Mouse (Mus musculus) lung, adult 18-20 months (tissue): Measurements from ENCODE around the gene Sytl3.

Experiments
- DNase-seq, 2 experiments: peaks; one replicate each; pipeline ENCODE4 v3.0.0; 2022; ENCODE audit warnings: mixed read lengths in 2 of 2

Sytl3 gene

DNA sequence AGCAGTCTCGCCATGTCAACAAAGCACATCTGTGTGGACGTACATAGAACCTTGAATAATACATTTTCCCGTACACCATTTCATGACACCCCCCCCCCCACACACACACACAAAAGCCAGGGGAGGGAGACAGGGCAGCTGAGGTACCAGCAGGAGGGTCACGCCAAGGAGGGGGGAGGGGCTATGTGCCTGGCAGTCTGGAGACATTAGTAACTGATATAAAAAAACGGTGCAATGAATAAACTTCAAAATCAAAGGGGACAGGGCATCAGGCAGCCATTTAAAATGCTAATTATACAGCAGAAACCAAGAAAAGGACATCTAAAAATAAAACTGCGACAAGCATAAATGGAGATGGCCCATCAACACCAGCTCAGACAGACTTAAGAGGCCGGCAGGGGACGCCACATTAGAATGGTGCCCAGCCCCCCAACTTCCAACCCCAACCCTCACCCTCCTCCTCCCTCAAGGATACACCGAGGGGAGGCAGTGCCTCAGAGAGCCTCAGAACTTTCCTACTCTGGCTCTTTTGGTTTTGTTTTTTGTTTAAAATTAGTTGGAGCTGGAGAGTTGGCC, 100.9 kb downstream of the Sytl3 start:
- DNase-seq = no peak

DNA sequence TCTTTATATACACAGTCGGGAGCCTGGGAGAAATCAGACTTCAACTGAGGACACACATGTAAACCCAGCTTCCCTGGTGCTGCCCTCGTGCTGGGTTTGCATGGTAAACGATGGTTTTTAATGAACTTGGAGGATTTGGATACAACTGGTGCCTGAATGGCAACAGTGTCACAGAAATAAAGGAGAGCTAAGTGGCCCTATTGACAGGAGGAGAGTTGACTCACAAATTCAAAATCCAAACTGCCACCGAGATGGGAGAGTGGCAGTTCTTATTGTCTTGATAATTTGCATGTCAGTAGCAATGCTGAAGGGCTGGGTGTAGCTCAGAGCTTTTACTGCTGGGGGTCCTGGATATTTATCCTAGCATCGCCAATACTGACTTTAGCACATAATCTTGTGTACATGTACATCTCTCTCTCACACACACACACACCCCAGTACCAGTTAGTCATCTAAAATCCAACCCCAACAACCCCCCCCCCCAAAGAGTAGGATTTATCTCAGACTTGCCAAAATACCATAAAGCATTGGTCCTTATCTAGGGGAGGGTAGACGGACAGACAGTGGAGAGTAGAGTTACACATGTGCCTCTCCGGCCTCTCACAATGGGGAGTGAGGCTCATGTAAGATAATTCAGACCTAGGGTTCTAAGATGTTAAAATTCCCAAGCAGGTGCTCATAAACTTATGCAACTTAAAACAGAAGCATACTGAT, 104.8 kb downstream of the Sytl3 start:
- no peak for DNase-seq

DNA sequence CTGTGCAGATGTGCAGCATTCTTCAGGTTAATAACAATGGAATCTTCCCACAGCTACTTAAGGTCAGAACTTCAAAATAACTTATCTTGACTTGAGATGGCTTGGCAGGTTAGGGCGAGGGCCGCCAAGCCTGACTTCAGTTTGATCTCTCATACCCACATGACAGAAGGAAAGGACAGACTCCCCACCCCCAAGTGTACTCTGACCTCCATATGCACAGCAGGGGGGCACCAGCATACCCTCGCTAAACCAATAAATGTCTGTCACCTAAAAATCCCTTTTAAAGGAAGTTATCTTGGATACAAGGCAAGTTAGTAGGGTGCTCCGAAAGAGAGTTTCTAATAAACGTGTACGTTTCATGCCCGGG, 105.3 kb downstream of the Sytl3 start:
- no peak for DNase-seq

DNA sequence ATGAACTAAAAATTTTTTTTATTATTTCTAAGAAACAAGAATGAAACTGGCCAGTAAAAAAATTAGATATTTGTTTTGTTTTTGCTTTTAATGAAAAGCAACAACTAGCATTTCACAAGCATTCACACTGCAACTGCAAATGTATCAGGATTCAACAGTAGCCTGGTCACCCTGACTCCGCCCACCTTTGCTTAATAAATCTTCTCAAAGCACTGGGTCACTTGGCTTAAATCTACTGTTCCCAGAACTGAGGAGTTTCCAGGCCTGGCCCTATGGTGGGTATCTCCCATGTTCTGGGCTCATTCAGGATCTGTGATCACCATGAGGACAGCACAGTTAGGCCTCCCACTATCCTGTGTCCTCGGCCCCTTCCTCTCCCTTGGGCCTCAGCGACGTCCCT, 105.8 kb downstream of the Sytl3 start:
- DNase-seq = no peak

DNA sequence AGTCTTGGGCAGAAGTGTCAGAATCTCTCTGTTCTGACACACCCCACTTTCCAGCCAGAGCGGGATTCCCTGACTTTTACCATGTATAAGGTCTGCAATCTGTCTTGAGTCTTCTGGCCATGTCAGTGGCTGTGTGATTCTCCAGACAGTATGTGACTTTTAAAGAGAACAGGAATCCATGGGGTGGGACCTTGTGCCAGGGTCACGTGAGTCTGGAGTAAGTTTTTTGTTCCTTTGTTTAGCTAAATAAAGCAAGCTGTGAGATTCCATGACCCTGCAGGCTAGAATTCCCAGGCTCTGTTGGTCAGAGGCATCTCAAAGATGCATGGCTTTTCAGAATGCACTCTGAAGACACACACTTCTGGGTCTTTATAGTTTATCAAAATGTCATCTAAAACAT, 107.0 kb downstream of the Sytl3 start:
- no peak for DNase-seq

DNA sequence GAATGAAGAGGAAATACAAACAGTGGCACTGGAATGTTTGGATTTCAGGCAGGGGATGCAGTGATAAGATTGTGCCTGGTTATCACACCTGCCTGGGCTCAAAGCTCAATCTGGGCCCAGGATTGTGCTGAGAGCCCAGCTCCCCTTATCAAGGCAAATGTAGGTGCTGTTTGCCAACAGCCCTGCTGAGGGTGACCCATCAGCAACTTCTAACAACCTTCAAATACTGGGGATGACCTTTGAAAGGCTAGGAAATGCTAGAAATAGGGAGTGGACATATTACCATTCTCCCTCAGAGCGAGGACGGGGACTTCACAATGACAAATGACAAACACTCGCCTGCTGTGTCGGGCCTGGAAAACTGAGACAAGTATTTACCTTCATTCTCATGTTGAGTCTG, 107.9 kb downstream of the Sytl3 start:
- no peak for DNase-seq

DNA sequence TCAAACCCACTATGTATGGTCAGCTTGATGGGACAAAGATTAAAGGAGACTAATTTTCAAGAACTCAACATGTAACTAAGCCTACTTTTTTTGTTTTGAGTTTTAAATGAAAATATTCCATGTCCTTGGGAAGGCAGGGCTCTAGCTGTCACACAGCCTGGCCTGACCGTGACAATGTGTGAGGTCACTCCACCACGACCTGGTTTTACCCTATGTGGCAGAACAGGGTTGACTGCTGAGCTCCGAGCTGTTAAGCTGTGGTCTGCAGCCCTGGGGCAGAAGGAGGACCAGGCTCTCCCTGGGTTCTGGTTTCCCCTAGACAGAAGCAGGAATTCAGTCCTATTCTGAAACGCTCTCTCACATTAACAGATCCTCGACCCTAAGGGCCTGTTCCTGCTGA, 108.9 kb downstream of the Sytl3 start:
- no peak for DNase-seq

DNA sequence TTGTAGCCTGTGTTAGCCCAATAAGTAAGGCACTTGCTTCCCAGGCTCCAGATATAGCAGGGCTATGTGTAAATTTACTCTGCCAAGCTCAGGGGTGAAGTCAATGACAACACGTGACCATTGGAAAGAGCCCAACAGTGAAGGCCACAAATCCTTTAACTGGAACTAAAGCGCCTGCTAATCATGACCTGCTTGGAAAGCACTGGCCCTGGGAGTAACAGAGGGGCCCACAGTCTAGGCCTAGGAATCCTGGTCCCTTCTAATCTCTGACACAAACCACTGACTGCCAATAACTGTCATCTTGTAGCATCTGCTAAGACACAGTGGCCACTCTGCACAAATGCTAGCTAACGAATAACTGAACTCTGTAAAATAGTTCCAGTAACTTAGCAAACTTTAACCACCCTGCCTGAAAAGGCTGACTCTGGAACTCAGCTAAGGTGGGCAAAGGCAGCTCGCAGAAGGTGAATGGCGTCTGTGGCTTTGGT, 109.5 kb downstream of the Sytl3 start:
- DNase-seq = no peak

DNA sequence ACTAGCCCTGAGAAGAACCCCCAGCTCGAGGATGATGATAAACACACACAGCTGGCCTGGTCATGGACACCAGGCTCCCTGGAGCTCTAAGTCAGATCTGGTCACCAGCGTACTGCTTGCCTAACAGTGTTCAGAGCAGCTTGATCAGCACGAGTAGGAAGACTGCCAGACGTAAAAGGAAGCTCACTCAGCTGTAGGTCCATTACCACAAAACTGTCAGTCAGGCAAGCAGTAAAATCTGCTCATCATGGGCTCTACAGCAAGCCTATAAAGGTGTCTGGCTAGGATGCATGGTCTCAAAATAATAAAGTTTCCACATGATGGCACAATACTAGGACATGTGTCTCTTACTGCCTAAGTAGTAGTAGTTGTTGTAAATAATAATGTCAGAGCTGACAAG, 110.7 kb downstream of the Sytl3 start:
- DNase-seq = no peak

DNA sequence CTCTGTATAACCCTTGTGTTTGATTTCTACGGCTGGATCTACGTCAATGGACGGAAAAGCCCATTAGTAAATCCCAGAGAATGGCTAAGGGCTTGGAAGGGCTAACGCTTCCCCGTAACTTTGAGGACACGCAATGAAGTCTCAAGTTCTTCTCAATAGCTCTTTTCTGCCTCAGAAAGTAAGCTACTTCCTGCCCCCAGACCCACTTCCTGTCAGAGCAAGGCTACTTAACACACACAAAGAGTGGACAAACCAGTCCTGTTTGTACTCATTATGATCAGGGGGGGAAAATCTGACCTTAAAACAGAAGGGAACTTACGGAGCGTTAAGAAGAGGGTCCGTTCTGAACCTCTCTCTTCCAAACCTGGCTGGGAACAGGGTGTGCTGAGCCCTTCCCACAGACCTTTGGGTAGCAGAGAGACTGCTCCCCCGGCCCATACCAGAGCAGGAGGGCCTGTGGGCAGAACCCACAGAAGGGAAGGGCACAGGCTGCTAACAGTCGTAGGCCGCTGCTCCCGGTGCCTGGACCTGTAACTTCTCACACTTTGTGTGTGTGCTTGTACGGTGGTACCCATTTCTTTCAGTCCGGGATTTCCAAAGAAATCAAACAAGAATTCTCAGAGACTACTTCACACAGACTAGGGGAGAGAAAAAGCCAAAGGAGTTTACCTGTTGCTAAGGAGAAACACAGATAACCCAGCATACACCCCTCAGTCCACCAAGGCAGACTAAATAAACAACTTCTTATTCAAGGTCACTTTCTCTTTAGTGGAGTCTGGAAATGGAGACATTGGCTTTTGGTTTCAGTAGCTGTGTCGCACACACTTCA, 113.0 kb downstream of the Sytl3 start:
- DNase-seq = no peak

DNA sequence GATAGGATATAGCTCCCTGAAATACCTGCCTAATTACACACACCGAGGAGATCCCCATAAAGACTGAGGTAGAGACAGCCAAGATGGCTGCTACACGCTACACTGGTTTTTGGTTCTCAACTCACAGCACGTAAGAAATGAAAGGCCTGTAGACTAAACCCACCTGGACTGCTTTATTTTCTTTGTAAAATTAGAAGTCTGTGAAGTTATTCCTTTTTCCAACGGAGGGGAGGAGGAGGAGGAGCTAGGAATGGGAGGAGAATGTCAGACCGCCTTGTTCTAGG, 113.5 kb downstream of the Sytl3 start:
- no peak for DNase-seq

DNA sequence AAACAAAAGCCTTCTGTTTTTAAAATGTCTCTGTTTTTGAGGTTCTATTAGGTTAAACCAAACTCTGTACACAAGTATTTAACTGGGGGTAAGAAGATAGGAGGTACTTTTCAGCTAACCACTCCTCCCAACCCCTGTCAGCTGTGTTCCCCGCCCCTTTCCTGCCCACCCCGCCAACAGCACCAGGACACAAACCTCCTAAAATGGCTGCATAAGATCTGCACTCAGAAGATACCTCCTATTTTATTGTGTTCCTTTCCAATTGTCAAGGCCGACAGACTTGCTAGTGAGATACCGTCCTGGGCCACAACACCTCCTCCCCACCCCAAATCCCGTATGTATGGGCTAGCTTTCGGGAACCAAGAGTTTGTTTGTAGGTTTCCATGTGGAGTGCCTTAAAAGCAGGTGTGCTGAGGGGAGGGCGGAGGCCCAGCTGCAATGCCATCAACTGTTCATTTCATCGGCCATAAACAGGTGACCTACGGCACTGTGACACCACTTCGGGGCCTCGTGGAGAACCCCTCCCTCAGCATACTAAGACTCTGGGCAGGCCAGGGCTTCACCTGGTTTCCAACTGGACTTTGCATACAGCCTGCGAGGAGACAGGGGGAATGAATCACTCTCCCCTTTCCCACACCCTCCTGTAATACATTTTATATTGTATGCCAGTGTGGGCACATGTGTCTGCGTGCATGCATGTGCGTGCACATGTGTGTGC, 114.5 kb downstream of the Sytl3 start:
- DNase-seq = no peak

DNA sequence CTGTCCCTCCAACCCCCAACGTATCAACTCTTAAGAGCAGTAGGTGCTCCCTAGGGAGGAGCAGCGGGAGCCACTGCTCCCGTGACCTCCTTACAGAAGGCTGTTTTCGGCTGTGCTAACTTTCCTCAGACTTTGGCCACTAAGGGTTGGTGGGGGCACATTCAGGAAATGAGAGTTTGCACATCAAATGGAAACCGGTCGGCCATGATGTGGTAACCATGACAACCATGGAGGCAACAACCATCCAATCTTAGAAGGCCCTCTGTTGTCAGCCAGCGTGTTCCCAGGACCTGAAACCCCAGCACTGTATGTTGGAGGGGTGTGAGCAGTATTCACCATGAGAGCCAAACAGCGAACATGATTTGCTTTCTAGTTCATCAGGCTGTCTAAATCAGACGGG, 116.3 kb downstream of the Sytl3 start:
- DNase-seq = no peak

DNA sequence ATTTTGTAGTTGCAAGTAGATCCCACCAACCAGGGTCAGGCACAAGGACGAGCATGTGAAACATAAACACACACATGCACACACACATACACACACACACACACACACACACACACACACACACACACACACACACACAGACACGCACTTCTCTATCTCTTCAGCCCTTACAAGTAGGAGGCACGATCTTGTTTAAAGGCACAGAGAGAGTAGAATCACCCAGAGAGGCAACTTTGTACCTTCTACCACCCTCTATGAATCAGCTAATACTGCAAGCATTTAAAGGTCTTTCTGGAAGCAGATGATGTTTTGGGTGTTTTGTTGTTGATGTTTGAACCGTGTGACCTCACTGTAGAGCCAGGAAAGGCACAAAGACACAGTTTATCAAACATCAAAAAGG, 116.8 kb downstream of the Sytl3 start:
- no peak for DNase-seq

DNA sequence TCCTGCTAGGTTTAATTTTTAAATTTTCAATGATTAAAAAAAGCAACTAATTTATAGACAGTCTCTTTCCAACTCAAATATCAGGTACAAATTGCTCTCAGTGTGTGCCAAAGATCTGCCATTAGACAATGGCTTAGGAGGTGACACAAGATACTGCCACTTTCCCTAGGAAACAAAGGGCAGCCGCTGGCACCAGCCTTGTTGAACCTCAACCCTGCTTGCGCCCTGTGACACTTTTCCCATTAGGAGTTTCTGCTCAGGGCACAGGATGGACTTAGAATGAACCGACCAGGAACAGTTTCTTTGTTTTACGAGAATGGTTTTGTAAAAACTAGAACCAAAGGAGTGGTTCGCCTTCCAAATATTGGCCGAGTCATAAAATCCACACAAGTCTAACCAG, 117.2 kb downstream of the Sytl3 start:
- no peak for DNase-seq

DNA sequence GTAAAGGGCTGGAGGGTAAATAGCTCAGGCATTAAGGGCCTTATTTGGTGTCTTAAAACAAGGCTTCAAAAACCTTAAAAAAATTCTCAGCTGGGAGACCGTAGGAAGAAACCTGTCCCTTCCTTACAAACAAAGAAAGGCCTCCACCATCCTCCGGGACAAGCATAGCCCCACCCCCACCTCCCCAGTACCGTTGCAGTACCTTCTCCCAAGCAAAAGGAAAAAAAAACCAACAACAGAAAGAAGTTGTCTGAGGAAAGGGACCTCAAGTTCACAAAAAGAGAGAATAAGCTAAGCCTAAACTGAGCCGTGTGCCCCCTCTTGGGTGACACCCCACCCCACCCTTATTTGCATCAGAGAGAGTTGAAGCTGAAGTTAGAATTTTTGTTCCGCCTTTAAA, 117.7 kb downstream of the Sytl3 start:
- no peak for DNase-seq

DNA sequence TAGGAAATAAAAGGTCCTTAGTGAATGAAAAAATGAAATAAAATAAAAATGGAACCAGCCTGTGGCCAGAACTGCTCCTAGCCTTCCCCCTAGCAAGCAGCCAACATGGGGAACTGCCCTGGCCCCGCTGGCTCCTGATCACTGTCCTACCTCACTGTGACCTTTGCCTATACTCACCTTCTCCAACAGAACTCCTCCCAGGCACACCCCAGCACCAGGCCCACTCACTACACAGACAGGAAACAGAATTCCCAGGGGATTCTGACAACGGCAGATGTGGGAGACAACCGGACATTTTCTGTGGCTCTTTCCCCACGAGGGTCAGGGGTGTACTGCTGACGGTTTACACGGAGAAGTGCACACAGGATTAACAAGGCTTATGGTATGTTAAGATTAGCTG, 118.2 kb downstream of the Sytl3 start:
- no peak for DNase-seq

DNA sequence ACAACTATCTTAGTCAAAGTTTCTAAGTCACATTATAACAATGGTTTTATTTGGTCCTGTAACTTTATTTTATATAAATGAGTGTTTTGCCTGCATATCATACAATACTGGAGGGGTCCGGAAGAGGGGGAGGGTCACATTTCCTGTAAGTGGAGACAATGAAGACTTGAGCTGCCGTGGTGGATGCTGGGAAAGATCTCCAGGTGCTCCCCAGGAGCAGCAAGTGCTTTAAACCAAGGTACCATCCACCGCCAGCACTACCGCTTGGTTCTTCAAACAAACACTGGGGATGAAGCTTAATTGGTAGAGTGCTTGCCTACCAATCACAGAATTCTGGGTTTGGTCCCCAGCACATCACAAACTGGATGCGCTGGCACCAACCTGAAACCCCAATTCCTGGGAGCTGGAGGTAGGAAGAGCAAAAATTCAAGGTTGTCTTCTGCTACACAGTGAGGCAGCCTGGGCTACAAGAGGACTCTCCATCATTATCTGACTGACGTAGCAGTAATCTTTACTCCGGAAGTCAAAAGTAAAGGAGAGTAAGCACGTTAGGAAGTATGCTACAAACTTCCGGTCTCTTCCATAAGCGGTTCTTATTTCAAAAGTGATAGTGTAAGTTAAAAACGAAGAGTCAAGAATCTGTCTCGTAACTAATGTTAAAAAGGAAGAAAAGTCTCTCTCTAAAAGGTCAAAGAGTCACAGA, 118.9 kb downstream of the Sytl3 start:
- no peak for DNase-seq

DNA sequence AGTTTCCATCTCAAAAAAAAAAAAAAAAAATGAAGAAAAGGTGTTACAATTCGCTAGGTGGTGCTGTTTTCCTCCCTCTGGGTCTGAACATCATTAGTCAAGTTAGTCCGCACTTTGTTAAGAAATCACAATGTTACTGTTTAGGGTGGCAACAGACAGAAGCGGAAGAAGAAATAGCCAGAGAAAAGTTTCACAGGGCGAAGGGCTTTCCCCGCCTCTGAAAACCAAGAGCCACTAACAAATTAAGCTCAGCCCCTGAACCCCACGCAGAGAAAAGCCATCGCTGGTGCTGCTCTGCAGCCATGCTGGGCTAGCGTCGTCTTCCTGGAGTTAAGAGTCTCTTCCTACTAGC, 119.4 kb downstream of the Sytl3 start:
- DNase-seq = peak; percentile 61

DNA sequence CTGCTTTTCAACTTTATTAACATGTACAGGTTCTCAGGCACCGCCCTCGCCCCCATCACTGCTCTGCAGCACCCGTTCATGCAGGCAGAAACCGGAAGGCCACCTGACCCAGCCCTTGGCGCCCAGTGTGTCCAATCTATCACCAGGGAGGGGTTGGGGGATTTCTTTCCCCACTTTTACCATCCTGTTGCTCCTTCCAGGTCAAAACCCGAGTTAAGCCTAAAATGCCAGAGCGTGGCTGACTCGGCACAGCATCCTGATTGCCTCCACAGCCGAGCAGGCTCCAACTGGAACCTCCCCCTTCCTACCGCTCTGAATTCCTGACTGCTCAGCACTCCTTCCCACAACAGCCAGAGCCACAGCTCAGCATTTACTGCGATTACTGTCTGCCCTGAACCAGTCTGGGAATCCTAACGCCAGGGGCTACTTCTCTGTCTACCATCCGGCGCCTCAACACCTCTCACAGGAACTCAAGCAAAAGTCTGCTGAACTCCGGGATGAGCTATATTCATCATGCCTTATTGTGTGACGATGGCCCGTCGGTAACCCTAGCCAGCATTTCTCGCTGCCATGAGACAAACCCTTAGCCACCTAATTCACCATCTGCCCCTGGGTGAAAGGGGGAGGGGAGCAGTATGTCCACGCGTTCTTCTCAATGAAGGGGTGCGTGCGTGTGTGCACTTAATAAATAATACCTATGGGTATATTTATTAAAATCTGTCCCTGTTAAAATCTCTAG, 120.0 kb downstream of the Sytl3 start:
- DNase-seq = peak in 1 of 2 experiments; percentile 56

DNA sequence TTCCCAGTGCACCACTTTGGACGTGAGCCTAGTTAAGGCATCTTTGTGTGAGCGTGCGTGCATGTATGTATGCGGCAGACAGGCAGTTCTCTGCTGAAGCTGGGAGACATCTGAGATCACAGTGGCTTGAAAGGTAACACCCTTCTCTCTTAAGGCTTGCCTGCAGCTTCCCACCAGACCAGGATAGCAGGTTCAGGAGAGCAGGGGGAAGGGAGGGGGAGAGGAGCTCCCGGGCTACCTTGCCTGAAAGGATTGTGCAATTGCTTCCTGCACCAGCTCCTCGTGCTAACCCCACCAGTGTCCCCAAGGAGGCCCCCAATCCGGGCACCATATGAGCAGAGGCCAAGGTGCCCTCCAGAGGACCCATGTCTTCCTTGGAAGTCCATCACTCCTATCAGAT, 120.7 kb downstream of the Sytl3 start:
- peak in 1 of 2 experiments; percentile 70 for DNase-seq

DNA sequence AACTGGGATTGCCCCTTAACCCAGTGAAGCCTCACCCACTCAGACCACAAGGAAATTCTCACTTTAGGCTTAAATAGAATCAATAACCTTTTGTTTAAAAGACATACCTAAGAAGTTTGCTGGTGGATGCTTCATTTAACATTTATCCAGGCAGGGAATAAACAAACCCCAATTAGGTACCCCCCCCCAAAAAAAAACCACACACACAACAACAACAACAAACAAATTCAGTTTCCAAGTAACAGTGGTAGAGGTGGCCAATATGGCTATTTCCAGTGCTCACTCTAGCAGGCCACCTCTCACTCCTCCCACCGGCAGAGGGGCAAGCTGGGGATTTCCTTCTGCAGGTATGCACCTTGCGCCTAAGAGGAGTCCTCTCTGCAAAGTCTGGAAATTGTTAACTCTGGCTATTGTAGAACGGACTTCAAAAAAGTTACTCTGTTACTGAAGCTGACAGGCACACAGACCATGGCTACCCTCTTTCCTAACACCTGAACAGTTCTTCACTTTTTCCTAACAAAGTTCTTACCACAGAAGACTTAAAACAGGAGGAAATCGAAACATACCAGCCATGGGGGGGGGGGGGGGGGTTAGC, 121.7 kb downstream of the Sytl3 start:
- DNase-seq = no peak
